Mouse (Mus musculus) heart, adult 2 months (tissue): ENCODE measurements at regions not wholly inside any gene's neighbourhood (a gene's known extent, or its start where the extent isn't known, plus 50 kb on each side); places are given as distances from the start of the nearest gene placed in this dataset.

Experiments
- CTCF ChIP-seq: fragments of 200-600 bp; IDR thresholded peaks from 2 replicates; pipeline ENCODE4 v1.8.1; 2022; ENCODE audit warnings: antibody characterized with exemption, mild to moderate bottlenecking, moderate library complexity
- POLR2A ChIP-seq: fragments of 200-500 bp; IDR thresholded peaks from 2 replicates; pipeline ENCODE4 v1.6.1; 2011; ENCODE audit warnings: mild to moderate bottlenecking, low read depth, low read length, control low read depth; ENCODE audit not compliant: insufficient read depth

- TF ChIP-seq POLR2A, result no peak
- no peak for TF ChIP-seq CTCF
Measured at GRCm38 (mm10) chr17:45258007-45258406, 175.5 kb downstream of the Cdc5l start.
